Mouse (Mus musculus) embryonic fibroblast, embryonic 13.5 days (primary cell): ENCODE data around the gene Cd52. TPM values are rescaled to one million over a fixed set of nuclear protein-coding genes. Genes with fewer than 3 reads are reported as not detected.
A peak's percentile ranks its signal among the peaks of the same experiment; 100 is the strongest.

Source experiments
- H3K27ac ChIP-seq: 2 replicates; pipeline ENCODE4 v1.5.1; 2012; ENCODE audit warnings: low read length, control low read depth, inconsistent platforms; ENCODE audit not compliant: insufficient read depth
- H3K4me1 ChIP-seq: 2 replicates; pipeline ENCODE4 v1.6.1; 2011; ENCODE audit warnings: low read length; ENCODE audit not compliant: control insufficient read depth, insufficient read depth
- H3K4me3 ChIP-seq: 2 replicates; pipeline ENCODE4 v1.5.1; 2011; ENCODE audit warnings: mild to moderate bottlenecking, control low read depth, low read length; ENCODE audit not compliant: insufficient read depth
- CTCF ChIP-seq: IDR thresholded peaks from 2 replicates; pipeline ENCODE4 v1.5.1; 2011; ENCODE audit warnings: mild to moderate bottlenecking, control low read depth, low read length, moderate library complexity, borderline replicate concordance; ENCODE audit not compliant: insufficient read depth
- POLR2A ChIP-seq: IDR thresholded peaks from 2 replicates; pipeline ENCODE4 v1.6.1; 2011; ENCODE audit warnings: low read depth, mild to moderate bottlenecking, control low read depth, low read length, moderate library complexity
- polyA plus RNA-seq: library from polyadenylated mRNA; stranded (reverse); fragments of >200 nt; gene quantifications from 2 replicates; pipeline ENCODE4 v1.2.4, GENCODE M21; 2011; ENCODE audit warnings: low read depth; ENCODE audit not compliant: missing spikeins, insufficient read length

Gene Cd52
- polyA plus RNA-seq, 1 experiment = 6.0 TPM

GRCm38 (mm10) chr4:134058908-134059307 lies 36.0 kb downstream of the Cd52 start:
- TF ChIP-seq POLR2A (no peak), CTCF (no peak)
- Histone ChIP-seq H3K4me1 (no peaks in the 10 kb centered on the region), H3K27ac (no peak overlapping the region), H3K4me3 (no peak overlapping the region)

- Histone ChIP-seq H3K4me1 (no peaks in the 10 kb centered on the region), H3K27ac (no peak overlapping the region), H3K4me3 (no peak overlapping the region)
- TF ChIP-seq CTCF (no peak), POLR2A (no peak)
Measured at GRCm38 (mm10) chr4:134058166-134058715, 36.6 kb downstream of the Cd52 start.

GRCm38 (mm10) chr4:134053538-134053937 lies 41.3 kb downstream of the Cd52 start, which contains the start of gene Zfp683:
Zfp683 (plus strand) TSS chr4:134053838.
- H3K27ac ChIP-seq = no peak within 1 kb of the TSS
- H3K4me1 ChIP-seq = no peaks in the 10 kb centered on the region
- TF ChIP-seq POLR2A (no peak), CTCF (no peak)
- H3K4me3 ChIP-seq = no peak within 1 kb of the TSS

- no peak for TF ChIP-seq POLR2A
- TF ChIP-seq CTCF = no peak
- no peak overlapping the region for H3K27ac ChIP-seq
Measured at GRCm38 (mm10) chr4:134052560-134052959, 42.3 kb downstream of the Cd52 start.

GRCm38 (mm10) chr4:134051912-134052311 lies 43.0 kb downstream of the Cd52 start:
- H3K27ac ChIP-seq = no peak overlapping the region
- no peaks in the 10 kb centered on the region for H3K4me1 ChIP-seq
- H3K4me3 ChIP-seq = no peak overlapping the region
- no peak for TF ChIP-seq CTCF
- no peak for TF ChIP-seq POLR2A

More at GRCm38 (mm10) chr4:134052560-134052959, 42.3 kb downstream of the Cd52 start:
- Histone ChIP-seq H3K4me1 (no peaks in the 10 kb centered on the region), H3K4me3 (no peak overlapping the region)

GRCm38 (mm10) chr4:134047648-134048047 lies 47.2 kb downstream of the Cd52 start:
- no peak overlapping the region for H3K27ac ChIP-seq
- TF ChIP-seq CTCF (no peak), POLR2A (no peak)

GRCm38 (mm10) chr4:134043041-134043440 lies 51.8 kb downstream of the Cd52 start:
- H3K4me3 ChIP-seq = no peak overlapping the region
- H3K27ac ChIP-seq = no peak overlapping the region
- no peaks in the 10 kb centered on the region for H3K4me1 ChIP-seq
- TF ChIP-seq CTCF = no peak
- TF ChIP-seq POLR2A = no peak

More at GRCm38 (mm10) chr4:134047648-134048047, 47.2 kb downstream of the Cd52 start:
- Histone ChIP-seq H3K4me3 (no peak overlapping the region), H3K4me1 (no peaks in the 10 kb centered on the region)

- Histone ChIP-seq H3K4me3 (no peak overlapping the region), H3K4me1 (no peaks in the 10 kb centered on the region), H3K27ac (no peak overlapping the region)
- TF ChIP-seq POLR2A = no peak
- TF ChIP-seq CTCF = no peak
Measured at GRCm38 (mm10) chr4:134041317-134042123, 53.4 kb downstream of the Cd52 start.

GRCm38 (mm10) chr4:134035953-134036352 lies 58.9 kb downstream of the Cd52 start:
- TF ChIP-seq CTCF (peak; percentile 92), POLR2A (no peak)
- Histone ChIP-seq H3K4me3 (no peak overlapping the region), H3K27ac (no peak overlapping the region), H3K4me1 (no peaks in the 10 kb centered on the region)

Other genes with a start within 250 kb of the Cd52 start
- 4.2 and 4.8 TPM in 2 replicates for gene Rps6ka1, start 207.3 kb downstream of the Cd52 start, polyA plus RNA-seq
- gene Hmgn2, start 126.4 kb downstream of the Cd52 start, polyA plus RNA-seq = 204 and 431 TPM in 2 replicates
- gene Dhdds, start 94.2 kb downstream of the Cd52 start, polyA plus RNA-seq = 27.3 and 33.9 TPM in 2 replicates
- not detected in 2 replicates for gene Lin28a, start 76.2 kb downstream of the Cd52 start, polyA plus RNA-seq
- gene Zfp683, start 41.2 kb downstream of the Cd52 start, polyA plus RNA-seq = not detected in 2 replicates
- not detected in 2 replicates for gene Crybg2, start 34.3 kb downstream of the Cd52 start, polyA plus RNA-seq
- gene Ubxn11, start 7.5 kb upstream of the Cd52 start, polyA plus RNA-seq = 2.6 TPM in 2 replicates
- 317 and 335 TPM in 2 replicates for gene Sh3bgrl3, start 33.7 kb upstream of the Cd52 start, polyA plus RNA-seq
- 17.4 and 22.1 TPM in 2 replicates for gene Cep85, start 92.0 kb upstream of the Cd52 start, polyA plus RNA-seq
- not detected in 2 replicates for gene Gm7534, start 107.9 kb upstream of the Cd52 start, polyA plus RNA-seq
- not detected in 2 replicates for gene Catsper4, start 132.3 kb upstream of the Cd52 start, polyA plus RNA-seq
- gene Cnksr1, start 143.3 kb upstream of the Cd52 start, polyA plus RNA-seq = 0.42 TPM in 1 of 2 replicates, not detected in the other
- not detected in 2 replicates for gene E130218I03Rik, start 148.6 kb upstream of the Cd52 start, polyA plus RNA-seq
- 9.5 and 11.9 TPM in 2 replicates for gene Zfp593, start 150.5 kb upstream of the Cd52 start, polyA plus RNA-seq
- gene Gm30191, start 151.9 kb upstream of the Cd52 start, polyA plus RNA-seq = not detected in 2 replicates
- not detected in 2 replicates for gene Grrp1, start 159.0 kb upstream of the Cd52 start, polyA plus RNA-seq
- gene Pdik1l, start 192.8 kb upstream of the Cd52 start, polyA plus RNA-seq = 8.5 and 10.3 TPM in 2 replicates
- not detected in 2 replicates for gene Trim63, start 220.0 kb upstream of the Cd52 start, polyA plus RNA-seq
- not detected in 2 replicates for gene Slc30a2, start 248.1 kb upstream of the Cd52 start, polyA plus RNA-seq